Mouse (Mus musculus) ovary, postnatal 36 days (tissue): ENCODE results near the gene Pmm1.
"Not testable (repeated sequence)": the region's sequence is repeated elsewhere in the genome, so short reads cannot be mapped to it uniquely, and the experiment has no call there.

Source experiments
- DNase-seq: peaks from one replicate; pipeline ENCODE4 v3.0.0; 2022; ENCODE audit warnings: low spot score, mixed read lengths

The Pmm1 gene

DNA sequence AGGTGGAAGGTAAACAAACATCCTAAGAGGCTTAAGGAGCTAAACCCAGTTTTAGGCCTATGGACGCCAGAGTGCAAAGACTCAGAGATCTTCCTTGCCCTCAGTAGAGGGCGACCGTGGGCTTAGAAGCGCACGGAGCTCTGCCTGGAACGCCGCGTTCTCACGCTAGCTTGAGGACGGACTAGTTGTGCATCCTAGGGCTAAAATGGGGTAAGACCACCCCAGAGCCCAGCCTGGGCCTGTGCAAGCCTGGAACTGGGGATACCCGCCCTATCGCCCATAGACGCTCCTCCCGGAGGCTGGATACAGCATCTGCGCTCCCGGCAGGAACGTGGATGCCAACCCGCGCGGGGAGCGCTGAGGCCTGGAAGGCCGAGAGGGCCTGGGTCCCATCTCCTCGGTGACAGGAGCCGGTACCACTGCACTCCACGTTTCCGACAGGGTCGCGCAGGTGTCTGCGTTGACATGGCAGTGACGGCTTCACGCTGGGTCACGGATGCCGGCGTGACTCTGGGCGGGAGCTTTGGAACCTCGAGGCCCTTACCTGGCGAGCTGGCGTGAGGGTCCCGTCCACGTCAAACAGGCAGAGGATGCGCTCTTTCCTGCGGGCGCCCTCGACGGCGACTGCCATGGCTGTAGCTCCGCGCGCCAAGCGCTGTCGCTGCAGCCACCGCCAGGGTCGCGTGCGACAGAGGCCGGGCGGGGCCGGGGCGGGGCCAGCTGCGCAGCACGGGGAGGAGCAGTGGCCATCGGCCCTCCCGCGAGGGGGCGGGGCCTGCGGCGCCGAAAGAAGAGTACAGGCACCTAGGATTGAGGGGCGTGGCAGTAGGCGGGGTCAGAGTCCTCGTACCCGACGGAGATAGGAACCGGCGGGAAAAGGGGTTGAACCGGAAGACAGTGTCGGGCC, at the start of gene Pmm1:
Pmm1 (minus strand) TSS at position 760 of the 907 bp plus-strand sequence.
- DNase-seq = peak; percentile 99

DNA sequence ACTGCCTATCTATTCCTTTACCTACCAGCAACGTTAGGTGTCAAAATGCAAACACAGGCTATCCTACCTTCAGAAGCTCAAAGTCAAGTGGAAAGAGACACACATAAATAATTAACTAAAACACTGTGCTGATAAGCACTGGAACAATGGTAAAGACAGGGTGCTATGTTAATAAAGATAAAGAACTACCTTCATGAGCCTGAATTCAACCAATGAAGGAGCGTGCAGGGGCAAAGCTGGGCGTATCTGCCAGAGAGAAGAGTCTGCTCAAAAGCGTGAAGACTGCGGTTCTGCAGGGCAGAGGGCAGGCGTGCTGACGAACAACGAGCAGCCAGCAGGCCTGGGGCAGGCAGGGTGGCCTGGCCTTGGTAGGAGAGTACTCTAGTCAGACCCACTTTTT, 43.5 kb upstream of the Pmm1 start:
- no peak for DNase-seq

DNA sequence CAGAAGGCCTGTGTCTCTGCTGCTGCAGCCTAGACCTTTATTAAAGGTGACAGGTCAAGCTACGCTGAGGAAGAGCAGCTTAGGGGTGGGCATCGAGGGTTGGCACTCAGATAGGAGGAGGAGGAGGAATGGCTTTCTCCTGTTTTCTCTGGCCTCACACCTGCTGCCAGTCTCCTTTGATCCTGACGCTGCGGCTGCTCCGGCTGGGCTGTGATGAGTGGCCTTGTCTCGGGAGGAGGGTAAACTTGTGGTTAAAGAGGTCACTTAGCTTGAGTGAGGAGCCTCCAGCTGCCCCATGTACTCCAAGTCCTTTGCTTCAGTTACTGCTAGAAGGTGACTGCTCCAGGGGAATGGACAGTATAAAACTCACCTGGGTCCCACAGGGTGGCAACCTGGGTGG, 33.3 kb upstream of the Pmm1 start:
- DNase-seq = no peak

DNA sequence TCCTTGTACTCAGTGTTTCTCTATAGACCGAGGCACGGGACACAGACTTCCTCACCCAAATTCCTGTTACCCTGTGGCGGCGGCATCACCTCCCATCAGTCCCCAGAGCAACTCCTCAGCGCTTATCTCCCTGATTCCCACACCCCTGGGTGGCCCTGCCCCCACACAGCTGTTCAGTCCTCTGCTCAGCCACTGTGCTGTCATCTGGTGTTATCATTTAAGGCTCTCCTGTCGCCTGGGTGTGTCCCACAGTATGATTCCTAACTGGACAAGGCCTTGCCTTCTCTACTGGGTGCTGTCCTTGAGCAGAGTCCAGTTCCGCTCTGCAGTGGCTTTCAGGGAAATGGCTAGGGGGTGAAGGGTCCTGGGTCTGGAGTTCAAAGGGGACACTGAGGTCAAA, 29.8 kb upstream of the Pmm1 start:
- no peak for DNase-seq

- DNase-seq = peak; percentile 81
Measured at GRCm38 (mm10) chr15:81989371-81990062, 28.8 kb upstream of the Pmm1 start.

- no peak for DNase-seq
Measured at GRCm38 (mm10) chr15:81987646-81988045, 26.9 kb upstream of the Pmm1 start, which contains the start of gene Xrcc6. TSS of gene Xrcc6 (plus strand) at chr15:81987835.

DNA sequence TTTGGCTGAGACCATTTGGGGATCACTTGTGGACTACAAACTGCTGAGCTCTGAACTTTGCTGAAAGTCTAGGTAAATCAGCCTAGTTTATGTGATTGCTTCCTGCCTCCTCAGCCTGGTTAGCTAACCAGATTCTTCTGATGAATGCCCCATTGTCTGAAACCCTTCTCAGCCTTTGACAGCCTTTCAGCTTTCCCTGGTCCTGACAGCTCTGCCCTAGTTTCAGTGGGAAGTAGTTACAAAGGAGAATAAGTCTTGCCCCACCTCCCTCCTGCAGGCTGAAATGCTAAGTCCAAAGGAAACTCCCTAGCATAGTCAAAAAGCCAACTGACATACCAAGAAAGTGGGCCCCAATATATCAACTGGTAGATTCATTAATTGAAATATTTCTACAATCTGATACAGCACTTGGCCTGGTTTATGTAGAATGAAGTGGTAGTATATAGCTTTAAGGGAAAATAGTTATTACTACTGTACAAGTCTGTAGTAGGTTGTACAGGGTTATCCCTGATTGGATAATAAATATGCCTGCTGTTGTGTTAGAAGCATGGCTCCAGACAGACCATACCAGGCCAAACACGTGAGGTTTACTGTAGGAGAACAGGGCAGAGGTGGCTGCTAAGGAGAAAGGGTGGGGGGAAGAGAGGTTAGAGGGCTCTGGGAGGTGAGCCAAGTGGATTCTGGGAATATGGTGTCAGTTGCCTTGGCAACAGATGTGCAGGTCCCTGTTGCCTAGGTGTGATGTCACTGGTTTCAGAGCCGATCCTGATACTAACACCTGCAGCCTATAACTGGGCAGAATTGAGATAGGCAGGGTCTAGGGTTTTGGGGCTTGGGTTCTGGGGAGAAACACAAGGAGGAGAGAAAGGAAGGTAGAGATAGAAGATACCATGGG, 24.8 kb upstream of the Pmm1 start:
- DNase-seq = no peak

GRCm38 (mm10) chr15:81982173-81982572, 21.4 kb upstream of the Pmm1 start:
- DNase-seq = no peak

DNA sequence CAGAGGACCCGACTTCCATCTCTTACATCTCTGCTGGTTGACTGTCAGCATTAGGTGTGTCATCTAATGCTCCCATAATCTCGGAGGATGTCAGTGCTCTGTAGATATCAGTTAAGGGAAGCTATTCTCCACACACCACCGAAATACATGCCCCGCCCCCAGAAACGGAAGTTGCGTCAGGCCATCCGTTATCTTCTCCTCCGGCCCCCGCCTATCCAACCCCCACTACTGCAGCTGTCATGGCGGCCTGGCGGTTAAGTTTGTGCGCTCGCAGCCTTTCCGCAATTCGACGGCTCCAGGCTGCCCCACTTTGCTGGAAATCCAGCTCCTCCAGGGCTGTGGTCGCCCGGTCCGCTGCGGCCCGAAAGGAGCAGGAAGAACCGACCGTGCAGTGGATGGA, 19.6 kb upstream of the Pmm1 start, which contains the start of gene 1700029P11Rik:
1700029P11Rik (plus strand) TSS at position 220 of the 400 bp plus-strand sequence.
- DNase-seq = no peak

DNA sequence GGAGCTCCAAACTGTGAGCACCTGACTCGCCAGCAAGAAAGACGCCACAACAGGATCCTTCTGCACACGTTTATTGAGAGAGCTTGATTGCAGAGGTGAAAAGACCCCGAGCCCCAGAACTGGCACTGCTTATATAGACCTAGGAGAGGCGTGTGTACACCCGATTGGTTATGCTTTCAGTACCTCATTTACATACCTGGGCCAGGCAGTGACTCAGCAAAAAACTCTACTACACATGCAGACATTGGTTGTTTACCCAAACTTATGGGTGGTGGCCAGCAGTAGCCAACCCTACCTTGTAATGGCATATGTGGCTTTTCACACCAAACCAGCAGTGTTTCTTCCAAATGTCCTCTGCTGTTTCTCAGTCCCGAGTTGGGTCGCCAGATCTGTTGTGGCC, 14.4 kb upstream of the Pmm1 start:
- not testable (repeated sequence) for DNase-seq

DNA sequence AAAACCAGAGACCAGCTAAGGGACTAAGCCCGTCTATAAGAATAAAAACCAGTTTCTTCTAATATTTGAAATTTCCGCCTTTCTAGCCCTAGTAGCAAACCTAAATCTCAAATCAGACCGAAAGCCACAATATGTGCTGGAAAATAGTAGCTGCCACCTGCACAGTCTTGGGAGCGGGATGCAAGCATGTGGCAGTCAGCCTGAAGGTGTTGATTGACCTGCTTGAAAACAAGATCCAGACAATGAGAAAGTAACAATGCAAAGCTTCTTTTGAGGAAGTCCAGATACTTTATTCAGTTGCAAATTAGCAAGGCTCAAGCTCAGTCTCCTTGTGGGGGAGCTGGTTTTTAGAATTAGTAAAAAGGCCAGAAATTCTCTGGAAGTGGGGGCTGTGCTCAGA, 9.8 kb upstream of the Pmm1 start:
- DNase-seq = not testable (repeated sequence)

DNA sequence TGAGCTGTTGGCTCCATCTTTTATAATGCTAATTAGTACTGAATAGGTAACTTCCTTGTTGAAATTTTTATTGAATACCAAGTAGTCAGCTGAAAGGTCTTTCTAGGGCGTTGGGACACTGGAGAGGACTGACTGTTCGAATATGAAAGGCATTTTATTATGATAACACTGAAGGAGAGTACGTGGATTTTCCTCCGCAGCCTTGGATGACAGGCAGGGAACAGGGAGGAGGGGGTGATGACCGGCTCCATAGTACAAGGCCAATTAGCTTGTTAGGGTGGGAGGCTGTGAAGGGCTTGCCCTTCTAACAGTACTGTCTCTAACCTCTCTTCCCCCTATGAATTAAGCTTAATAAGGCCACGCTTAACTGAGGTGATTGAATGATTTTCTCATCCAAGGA, 8.9 kb upstream of the Pmm1 start:
- not testable (repeated sequence) for DNase-seq

DNA sequence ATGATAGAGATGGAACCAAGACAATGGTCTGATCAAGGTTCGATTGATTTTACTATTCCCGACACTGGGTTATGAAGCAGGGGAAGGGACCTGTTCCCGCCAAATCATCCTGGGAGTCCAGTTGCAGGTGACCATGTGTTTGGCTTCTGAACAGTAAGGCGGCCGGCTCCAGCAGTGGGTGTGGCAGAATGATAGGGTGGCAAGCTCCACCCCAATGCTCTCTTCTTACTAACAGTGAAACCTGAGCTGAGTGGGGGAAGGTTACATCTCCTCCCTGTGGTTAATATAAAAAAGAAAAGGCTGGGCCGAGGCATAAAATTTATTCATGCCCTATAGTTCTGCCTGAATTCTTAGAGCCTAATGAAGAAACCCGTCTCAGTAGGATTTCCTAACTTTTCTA, 8.4 kb upstream of the Pmm1 start:
- no peak for DNase-seq

DNA sequence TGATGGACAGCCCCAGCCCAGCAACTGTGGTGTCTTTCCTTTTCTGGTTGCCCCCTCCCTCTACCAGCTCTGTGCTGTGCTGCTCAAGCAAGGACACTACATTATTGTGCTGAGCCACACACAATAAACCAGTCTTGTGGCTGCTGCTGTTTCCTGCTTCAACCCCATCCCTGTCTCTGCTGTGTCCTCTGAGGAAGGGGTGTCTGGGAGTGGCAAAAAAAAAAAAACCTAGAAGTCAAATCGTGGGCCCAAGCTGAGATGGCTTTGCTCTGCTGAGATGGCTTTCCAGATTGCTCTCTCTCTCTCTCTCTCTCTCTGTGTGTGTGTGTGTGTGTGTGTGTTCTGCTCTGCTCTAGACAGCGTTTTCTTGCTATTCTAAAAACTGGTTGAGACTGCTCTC, 7.7 kb upstream of the Pmm1 start:
- DNase-seq = no peak

GRCm38 (mm10) chr15:81967821-81968220, 7.1 kb upstream of the Pmm1 start:
- no peak for DNase-seq

GRCm38 (mm10) chr15:81966062-81966829, 5.5 kb upstream of the Pmm1 start:
- no peak for DNase-seq

DNA sequence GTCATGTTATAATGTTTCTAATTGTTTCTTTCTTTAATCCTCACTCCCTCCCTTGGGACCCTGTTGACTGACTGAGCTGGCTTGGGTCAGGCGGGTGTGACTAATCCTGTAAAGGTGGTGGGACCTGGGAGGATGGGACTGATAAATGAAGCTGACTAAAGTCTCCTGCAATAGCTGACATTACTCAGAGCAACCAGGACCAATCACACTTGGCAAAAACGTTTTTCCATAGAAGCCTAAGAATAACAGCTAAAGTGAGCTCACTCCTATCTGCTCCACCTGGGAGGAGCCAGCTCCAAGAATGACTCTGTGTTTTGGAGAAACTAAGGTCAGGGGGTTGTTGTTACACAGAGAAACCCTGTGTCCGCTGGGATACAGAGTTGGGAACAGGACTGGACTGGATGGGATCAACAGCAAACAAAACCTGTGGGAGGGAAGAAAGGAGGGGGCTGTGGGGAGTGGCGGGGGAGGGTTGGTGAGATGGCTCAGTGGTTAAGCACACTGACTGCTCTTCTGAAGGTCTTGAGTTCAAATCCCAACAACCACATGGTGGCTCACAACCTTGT, 4.3 kb upstream of the Pmm1 start:
- DNase-seq = no peak

GRCm38 (mm10) chr15:81964262-81964661, 3.5 kb upstream of the Pmm1 start:
- DNase-seq = no peak

DNA sequence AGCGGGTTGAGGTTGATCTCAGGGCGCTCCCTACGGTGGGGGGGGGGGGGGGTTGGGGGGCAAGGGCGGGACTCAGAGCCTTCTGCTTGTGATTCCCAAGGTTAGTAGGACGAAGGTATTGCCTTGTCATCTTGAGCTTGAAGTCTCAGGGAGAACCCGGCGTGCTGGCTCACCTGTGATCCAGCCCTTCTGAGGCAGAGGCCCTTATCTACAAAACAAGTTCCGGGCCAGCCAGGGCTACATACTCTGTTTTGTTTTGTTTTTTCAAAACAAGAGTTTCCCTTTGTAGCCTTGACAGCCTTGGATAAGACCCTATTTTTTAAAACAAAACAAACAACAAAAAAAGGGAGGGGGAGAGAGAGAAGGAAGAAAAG, 335 bp upstream of the Pmm1 start:
- DNase-seq = no peak

DNA sequence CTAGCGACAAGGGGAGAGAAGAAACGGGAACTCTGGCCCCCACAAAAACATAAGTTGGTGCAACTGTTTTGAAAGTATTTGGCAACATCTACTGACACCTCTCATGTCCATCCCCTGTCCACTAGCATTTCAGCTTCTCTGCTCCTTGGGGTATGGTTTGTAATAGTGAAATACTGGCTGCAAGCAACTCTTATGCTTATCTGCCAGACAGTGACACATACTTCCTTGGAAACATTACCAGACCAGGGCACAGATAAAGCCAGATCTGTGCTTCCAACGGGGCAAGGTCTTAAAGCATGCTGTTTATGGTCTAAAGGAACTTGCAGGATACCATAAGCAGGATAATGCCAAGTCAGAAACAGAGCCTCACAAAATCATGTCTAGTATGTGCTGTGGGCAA, 1.8 kb downstream of the Pmm1 start:
- no peak for DNase-seq

DNA sequence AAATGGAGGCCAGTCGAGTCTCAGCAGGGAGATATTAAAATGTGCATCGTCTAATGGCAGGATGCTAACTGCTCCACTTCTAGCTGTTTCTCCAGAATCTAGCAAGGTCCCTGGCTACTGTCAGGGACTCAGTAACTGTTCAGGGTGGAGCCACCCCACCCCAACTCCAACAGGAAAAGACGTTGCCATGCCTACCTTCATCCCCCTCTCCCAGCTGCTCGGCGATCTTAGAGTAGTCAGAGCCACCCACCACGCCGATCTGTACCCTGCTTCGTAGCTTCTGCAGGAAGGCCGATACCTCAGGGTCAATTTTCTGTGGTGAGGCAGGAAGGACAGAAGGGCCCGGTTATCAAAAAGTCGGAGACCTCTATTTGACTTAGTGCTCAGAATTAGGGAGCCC, 3.1 kb downstream of the Pmm1 start:
- no peak for DNase-seq
